Mouse (Mus musculus): ENCODE results near the gene Prkd3.

The Prkd3 gene

DNA sequence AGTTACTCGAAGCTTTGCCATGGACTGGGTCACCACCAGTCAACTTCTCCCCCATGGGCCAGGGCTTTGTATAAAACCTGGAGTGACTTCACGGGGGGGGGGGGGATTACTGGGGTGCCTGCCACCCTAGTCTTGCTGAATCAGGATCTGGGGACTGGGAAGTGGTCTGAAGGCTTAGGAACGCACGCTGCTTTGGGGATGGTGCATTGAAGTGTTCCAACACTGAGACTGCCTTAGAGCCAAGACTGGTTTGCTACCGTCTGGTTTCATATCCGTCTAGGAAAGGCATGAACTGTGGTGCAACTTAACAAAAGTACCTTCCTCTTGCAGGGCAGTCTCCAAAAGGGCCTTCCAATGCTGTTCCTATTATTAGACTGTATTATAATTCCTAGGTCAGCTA is 102.9 kb downstream of the Prkd3 start:
- no peak for DNase-seq

DNA sequence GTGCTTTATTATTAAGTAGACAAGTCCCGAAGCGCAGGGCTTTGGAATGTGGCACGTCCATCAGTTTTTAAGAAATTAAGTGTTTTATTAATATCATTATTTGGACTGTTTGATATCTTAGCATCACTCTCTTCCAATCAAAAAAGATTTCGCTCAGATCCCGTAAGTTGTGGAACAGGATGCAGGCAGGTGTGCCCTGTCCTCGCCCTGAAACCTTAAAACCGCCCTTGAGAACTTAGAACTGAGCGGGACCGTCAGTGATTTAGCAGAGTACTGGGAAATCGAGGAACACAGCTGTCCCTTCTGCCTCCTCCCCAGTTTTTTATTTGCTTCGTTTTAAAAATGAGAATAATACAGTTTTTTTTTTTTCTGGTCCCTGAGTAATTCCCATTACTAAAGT is 103.7 kb downstream of the Prkd3 start:
- no peak for DNase-seq

- DNase-seq, result peak; percentile 90 to 93
Measured at GRCm38 (mm10) chr17:78916369-78916813, 104.2 kb downstream of the Prkd3 start, which contains the start of gene Cebpzos. Gene Cebpzos (plus strand): TSS chr17:78916500.

- DNase-seq, result no peak
Measured at GRCm38 (mm10) chr17:78915772-78916171, 104.8 kb downstream of the Prkd3 start.

GRCm38 (mm10) chr17:78913921-78914320 is 106.7 kb downstream of the Prkd3 start:
- DNase-seq, result no peak

DNA sequence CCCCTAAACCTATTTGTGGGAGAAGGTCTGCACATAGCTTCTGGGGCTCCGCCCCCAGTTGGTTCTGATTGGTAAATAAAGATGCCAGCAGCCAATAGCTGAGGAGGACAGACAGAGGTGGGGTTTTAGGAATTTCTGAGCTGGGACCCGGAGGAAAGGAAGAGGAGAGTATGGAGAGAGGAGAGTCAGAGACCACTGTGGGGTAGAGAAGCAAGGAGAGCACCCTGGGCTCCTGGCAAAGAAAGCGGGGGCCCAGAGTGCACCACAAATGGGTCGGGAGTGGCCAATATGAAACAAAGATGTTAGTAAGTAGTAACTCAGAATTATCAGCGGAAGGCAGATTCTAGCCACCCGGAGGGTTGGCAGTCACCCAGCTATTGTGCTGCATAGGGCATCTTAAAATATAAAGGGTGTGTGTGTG is 107.7 kb downstream of the Prkd3 start:
- DNase-seq, result peak; percentile 37 to 41

DNA sequence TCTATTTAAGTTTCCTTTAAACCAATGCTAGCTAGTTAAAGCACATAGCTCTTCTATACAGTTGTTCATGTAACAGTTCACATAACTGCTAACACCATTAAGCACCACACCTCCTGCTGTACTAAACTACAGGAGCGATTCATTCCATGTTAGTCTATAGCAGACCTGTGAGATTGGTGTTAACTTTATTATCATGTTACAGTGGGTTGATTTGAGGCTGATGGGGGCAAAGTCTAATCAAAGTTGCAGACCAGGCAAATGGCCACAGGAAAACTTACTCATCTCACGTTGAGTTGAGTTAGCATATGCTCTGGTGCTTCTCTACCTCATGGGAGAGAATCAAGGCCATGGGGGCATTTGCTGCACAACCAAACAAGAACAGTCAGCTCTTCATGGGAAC is 111.2 kb downstream of the Prkd3 start:
- no peak for DNase-seq

DNA sequence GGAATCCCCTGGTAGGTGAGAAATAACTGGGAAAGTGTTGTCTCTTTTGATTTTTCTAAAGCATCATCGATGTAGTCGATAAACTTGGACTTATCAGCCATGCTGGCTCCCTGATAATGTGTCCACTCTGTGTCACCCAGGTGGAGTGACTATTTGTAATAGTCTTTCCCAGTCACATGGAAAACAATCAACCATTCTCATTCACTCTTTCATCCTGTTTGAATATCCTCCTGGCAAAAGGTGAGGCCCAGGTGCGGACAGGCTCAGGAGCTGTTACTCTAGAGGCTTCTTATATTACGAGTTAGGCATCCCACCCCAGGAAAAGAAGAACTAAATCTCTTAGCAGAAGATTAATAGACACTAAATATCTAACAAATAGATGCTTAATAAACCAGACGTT is 113.7 kb downstream of the Prkd3 start, which contains the start of gene Sult6b1:
Gene Sult6b1 (minus strand): TSS at position 101 of the 400 bp plus-strand sequence.
- no peak for DNase-seq

GRCm38 (mm10) chr17:78903158-78903557 is 117.5 kb downstream of the Prkd3 start:
- DNase-seq, result no peak
